Mouse (Mus musculus): ENCODE data around the gene Ppm1h.

The Ppm1h gene

DNA sequence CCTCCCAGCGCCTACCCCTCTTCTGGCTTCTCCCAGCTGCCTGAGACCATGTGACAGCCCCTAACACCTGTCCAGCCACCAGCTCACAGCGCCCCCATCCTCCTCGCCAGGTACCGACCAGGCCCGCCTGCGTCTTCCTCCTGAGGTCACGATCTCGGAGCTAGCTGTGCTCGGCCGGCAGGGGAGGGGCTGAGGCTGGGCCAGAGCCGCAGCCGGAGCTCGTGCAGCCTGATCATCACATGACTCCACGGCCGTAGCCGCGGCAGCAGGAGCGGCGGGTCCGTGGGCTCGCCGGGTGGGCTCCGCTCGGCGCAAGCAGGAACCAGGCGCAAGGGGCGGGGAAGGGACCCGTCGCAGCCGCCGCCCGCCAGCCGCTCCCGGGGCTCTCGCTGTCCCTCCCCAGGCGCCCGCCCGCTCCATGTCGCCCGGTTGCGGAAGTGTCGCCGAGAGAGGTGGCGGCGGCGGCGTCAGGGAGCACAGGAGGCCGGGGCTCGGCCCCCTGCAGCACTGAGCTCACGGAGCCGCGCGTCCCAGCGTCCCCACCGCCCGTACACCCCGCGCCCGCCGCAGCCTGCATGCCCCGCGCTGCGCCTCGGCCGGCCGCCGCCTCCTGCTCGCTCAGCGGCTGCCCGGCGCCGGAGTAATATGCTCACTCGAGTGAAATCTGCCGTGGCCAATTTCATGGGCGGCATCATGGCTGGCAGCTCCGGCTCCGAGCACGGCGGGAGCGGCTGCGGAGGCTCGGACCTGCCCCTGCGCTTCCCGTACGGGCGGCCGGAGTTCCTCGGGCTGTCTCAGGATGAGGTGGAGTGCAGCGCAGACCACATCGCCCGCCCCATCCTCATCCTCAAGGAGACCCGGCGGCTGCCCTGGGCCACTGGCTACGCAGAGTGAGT is at the start of gene Ppm1h:
Ppm1h (plus strand) TSS at position 222 of the 896 bp plus-strand sequence.
- DNase-seq (ENCODE audit: low read depth, low spot score), result no peak

DNA sequence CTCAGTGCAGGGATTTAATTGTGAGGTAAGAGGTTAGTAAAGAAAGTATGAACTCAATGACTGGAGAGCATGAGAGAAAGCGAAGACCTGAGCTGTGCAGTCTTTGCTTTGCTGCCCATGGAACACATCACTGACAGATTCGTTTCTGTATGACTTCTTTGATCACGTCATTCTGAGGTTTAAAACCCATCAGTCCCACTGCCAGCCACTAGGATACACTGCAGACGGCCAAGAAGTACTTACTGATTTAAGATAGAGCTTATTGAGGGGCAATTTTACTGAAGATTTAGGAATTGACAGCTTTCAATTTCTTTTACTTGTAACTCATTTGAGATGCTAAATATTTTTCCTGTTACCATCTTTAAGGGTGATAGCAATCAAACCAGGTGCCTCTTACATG is 49.6 kb upstream of the Ppm1h start:
- no peak for DNase-seq (ENCODE audit: low read depth, low spot score)

DNA sequence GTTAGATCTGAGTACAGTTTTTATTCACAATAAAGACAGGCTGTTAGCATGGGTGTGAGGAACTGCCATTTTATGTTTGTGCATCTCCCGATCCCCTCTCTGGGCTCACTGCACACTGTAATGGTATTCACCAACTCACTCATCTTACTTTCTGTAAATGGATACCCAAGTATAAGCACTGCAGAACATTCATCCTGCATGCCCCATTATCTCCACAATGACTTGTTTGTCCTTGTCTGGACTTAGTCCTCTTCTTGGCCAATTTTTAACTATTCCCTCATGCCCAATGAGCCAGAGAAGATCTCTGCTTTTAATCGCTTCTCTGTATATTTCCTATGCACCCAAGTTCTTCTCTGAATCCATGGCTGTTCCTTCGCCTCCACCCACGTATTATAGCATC is 38.7 kb upstream of the Ppm1h start:
- no peak for DNase-seq (ENCODE audit: low read depth, low spot score)

DNA sequence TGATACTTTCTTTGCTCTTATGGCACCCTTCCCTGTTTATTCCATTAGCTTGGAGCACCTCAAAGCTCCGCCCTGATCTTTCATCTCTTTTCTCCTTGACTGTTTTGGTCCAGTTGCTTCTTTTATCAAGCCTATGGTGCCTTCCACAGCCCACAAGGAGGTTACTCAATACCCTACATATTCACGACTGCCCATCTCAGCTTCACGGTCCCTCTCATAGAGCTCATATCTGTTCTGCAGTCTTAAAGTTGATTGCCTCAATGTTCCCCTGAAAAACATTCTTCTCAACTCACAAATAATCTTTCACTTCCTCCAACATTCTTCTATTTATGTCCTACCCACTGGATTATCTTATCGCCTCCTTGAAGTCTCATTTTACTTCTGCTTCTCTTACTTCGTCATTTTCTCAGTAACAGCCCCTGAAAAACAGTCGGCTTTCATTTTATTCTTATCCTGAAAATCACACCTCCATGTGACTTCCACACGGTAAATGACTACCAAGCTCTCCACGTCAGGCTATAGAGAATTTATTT is 37.2 kb upstream of the Ppm1h start:
- DNase-seq (ENCODE audit: low read depth, low spot score), result no peak

DNA sequence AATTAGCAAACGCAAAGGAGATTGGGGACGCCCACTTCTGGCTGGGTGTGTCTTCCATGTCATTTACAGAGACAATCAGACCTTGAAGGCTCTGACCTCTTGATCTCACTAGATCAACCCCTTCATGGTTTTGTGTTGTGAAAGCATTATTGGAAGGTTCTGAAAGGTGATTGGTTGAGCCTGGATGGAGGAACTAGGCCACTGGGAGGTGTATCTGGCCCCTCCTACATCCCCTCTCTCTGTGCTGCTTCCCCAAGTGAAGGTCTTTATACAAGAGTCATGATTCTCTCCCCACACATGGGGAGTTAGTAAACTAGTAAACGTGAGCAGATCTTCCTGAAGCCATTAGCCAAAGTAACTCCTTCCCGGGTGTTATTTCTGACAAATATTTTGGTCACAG is 36.4 kb upstream of the Ppm1h start:
- DNase-seq (ENCODE audit: low read depth, low spot score), result no peak

DNA sequence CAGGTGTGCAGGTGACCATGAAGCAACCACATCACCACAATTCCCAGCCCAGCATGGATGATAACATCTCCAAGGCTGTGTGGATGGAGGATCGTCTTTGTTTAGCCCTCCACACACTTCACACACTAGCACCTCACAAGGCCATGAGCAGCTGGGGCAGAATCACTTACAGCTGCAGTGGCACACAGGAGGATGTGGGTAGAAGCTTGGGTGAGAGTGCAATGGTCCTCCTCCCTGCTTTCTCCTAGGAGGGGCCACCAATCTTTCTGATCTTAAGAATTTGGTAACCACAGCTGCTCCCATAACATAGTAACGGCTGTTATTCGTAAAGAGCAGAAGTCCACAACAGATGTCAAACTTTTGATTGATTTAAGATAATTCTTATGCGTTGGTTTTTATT is 26.6 kb upstream of the Ppm1h start:
- DNase-seq (ENCODE audit: low read depth, low spot score), result no peak

DNA sequence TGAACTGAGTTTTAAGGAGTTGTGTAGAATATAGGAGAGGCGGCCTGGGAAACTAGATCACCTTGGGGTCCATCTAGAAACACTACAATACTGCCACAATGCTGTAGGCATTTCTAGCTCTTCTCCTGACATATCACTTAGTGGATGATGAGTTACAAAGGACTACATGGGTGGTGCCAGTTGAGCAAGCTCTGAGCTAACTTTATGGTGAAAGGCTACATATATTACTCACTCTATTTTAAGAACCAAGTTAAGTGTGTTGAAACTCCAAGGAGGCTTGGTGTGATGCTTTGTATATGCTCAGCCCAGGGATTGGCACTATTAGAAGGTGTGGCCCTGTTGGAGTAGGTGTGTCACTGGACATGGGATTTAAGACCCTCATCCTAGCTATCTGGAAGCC is 26.0 kb upstream of the Ppm1h start:
- no peak for DNase-seq (ENCODE audit: low read depth, low spot score)

DNA sequence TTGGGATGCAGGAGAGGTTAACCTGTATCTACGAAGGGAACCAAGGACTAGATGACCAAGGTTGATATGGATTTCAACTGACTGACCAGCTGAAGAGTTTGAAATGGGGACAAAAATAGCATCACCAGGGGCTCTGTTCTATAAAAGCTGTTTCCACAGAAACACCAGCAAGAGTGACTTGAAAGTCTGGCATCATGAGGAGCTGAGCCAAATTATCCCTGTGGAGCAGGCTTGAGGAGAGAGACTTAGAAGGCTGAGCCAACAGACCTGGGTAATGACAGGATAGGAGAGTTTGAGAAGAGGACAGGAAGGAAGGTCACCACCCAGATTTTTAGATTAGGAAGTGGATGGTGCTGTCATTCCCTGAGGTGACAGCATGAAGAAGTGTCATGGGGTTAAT is 12.9 kb upstream of the Ppm1h start:
- DNase-seq (ENCODE audit: low read depth, low spot score), result no peak

DNA sequence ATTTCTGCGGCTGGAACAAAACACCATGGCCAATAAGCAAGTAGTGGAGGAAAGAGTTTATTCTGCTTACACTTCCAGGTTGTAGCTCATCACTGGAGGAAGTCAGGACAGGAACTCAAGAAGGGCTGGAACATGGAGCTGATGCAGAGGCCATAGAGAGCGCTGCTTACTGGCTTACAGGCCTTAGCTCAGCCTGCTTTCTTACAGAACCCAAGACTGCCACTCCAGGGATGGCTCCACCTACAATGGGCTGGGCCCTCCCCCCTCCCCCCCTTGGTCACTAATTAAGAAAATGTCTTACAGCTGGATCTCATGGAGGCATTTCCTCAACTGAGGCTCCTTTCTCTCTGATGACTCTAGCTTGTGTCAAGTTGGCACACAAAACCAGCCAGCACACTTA is 7.3 kb upstream of the Ppm1h start:
- DNase-seq (ENCODE audit: low read depth, low spot score), result no peak

DNA sequence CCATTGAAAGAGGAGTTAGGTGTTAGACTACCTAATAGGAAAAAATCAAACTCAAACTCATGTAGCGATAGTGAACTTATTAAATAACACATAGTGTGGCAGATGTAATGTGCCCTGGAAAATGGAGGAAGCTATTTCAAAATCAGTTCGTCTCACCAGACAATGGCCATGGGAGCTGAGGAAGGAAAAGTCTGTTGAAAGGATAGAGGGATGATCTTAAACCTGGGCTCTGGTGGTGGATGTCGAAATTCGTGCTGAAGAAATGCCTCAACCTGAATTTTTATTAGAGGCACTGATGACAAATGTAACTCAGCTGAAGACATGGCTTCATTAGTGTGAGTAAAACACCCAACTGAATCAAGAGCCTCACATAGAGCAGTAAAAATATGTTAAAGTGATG is 6.5 kb upstream of the Ppm1h start:
- no peak for DNase-seq (ENCODE audit: low read depth, low spot score)

DNA sequence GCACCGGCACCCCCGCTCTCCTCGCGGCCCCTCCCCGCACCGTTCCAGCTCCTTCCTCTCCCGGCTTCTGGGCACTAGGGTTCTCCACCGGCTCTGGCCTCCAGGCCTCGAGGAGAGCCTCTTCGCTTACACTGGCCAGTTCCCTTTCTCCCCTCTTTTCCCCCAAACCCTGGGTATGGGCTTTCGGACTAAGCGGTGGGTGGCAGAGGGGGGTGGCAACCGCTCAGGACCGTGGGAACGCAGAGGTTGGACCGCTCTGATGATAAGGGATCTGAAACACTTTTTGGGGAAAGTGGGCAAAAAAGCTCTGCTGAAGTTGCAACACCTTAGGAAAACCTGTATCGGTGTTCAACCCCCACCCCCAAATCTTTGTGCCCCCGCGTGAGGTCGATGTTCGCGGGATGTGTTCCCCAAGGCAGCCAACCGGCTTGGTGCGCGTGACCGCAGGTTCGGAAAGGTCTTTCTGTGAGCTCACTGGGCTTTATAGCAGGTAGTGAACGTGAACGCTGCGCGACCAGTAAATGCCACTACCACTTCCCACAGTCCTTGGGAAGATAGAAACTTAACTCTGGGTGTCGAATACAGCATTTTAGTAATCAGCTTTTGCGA is 979 bp downstream of the Ppm1h start:
- DNase-seq (ENCODE audit: low read depth, low spot score), result no peak

DNA sequence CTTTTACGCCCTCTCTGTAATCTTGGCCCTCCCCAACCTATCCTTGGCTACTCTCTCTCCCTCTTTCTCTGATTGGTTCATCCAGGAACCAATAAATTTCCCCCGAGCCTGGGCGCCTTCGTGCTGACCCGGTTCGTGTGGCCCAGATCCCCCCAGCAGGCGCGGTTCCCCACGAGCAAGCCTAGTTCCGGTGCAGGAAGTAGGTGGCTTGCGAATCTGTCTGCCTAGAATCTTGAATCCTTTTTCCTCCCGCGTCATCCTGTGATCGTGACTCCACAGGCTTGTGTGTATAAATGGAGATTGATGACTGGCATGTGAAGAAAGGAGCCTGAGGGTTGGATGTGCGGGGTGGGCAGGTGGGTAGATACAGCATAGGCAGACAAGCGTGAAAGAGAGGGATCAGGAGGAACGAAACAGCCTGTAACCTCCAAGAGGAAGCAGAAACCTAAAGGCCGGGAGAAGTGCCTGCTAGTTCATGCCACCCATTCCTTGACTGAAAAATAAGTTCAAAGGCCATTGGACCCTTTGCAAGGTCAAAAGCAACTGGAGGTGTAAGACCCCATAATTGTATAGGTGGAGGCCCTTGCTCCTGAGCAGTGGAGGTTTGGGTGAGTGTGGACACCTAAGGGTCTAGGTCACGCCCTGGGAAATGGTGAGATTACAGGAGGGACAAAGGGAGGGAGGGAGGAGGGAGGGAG is 2.0 kb downstream of the Ppm1h start:
- DNase-seq (ENCODE audit: low read depth, low spot score), result no peak

DNA sequence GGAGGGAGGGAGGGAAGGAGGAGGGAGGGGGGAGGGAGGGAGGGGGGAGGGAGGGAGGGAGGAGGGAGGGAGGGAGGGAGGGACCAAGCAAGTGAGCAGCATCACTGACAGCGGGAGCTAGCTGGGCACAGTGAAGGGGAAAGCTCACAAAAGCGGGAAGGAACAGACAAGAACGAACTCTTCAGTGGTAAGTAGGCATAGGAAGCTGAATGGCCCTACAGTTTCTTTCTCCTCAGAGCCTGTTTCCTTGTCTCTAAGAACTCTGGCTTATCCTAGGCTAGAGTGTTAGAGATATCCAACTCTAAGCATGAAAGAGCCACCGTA is 2.5 kb downstream of the Ppm1h start:
- no peak for DNase-seq (ENCODE audit: low read depth, low spot score)

DNA sequence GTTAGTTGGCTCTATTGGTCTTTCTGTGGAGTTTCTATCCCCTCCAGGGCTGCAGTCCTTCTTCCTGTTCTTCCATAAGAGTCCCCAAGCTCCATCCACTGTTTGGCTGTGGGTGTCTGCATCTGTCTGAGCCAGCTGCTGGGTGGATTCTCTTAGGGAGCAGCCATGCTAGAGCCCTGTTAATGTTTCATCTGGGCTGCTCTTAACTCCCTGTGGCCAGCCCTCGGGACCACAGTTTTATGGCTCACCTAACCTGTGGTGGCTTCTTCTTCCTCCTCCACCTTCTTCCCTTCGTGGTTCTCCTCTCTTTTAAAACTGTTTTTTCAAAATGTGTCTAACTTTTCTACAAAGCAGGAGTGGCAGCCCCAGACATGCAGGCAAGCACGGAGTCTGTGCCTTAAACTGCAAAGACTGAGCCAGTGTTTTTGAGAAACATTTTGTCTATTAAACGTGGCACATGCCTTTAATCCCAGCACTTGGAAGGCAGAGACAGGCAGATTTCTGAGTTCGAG is 5.3 kb downstream of the Ppm1h start:
- no peak for DNase-seq (ENCODE audit: low read depth, low spot score)

DNA sequence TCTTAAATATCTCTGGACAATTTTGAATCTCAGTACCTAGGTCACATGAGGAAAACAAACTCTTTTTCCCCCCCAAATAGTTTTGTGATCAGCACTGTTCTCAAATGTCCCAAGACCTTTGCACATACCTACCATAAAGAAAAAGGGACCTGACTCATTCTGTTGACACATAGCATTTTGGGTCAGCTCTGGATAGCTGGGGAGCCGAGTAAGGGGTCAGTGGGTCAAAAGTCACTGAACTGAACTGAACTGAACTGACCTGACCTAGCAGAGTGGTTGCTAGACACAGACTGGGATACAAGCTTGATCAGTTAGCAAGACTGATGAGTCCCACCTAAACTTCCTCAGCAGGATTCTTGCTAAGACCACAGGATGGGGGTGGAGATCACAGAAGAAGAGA is 6.7 kb downstream of the Ppm1h start:
- no peak for DNase-seq (ENCODE audit: low read depth, low spot score)

DNA sequence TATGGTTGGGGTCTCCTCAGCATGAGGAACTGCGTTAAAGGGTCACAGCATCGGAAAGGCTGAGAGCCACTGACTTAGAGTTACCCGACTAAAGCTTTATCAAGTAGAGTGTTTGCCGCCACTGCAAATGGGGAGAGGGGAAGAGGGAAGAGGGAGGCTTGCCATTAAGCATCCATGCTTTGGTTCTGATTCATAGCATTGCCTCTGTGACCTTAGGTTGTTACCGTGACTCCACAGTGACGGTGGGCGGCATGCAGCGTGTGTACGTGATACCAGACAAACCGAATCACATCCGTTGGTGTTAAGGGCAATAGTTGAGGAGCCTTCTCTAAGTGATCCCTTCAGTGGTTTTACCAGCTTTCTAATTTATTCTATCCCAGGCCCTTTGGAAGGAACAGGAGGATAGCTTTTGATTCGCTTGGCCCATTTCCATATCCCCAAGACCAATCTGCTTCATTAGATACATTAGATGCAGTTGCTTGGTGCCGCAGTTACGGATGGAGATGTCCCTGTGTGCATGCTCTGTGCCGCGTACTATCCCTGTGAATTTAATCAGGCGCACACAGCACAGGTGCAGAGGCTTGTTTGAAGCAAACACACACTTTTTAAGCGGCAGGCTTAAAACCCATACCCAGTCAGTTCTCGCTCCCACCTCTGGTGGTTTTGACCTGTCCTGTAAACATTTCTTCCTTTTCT is 7.4 kb downstream of the Ppm1h start:
- DNase-seq (ENCODE audit: low read depth, low spot score), result no peak

DNA sequence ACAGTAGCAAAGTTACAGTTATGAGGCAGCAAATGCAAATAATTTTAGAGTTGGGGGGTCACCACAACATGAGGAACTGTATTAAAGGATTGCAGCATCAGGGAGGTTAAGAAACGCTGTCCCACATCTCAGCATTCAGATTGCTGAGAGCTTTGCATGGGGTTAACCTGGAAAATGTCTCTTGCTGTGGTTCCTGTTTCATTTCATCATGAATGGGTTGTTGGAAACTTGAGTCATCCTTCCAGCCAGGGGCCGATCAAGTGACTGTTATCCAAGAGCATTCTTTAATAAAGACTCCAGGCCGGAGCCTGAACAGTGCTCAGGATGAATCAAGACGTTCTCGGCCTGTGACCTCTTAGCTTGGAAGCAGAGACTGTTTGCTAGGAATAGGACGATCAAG is 12.1 kb downstream of the Ppm1h start:
- no peak for DNase-seq (ENCODE audit: low read depth, low spot score)

DNA sequence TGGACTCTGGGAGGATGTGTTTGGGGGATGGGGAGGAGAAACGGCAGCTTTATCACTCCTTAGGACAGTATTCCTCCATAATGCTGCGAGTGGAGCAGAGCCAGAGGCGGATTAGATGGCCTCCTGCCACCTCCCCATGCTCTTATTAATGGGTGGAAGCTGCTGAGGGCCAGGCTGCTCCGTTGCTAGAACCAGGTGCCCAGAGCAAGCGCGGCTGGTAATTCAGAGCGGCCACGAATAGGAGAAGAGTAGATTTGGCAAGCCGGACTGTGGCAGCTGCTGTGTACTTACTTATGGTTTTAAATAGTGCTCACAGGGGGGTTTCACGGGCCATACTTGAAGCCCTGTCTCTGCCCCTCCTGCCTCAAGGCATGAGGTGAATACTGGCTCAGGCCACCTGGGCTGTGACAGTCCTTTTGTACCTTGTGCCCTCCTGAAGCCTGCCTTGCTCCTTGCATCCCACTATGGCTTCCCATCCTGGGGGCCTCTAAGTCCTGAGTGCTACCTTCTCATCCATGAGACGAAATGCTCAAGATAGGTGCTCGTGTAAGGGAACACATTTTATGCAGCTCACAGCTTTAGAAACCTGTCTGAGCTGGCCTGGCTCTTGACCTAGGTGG is 14.7 kb downstream of the Ppm1h start:
- DNase-seq (ENCODE audit: low read depth, low spot score), result peak; percentile 56

DNA sequence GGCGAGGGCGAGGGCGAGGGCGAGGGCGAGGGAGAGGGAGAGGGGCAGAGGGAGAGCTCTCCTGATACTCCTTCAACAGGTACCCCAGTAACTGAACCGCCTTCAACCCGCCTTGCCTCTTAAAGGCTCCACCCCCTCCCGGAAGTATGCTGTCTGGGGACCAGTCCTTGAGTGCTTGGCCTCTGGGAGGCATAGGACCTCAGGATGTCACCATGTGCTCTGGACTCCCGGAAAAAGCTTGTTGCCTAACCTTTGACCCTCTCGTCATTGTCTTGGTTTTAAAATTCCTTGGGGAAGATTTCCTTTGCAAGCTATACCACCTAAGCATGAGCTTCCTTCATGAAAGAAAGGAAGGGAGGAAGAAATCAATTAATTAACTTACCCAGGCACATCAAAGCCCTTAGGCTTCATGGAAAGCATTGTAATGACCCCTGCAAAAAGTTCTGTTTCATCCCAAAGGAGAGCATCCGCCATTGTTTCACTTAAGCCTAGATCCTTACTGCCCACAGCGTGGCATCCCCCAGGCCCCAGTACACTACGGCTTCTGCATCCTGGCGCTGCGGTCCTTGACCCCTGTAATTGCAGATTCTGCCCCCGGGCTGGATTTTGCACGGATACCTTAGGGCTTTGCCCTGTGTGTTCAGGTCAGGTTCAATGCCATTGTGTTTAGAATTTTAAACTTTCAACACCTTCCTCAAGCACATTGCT is 15.5 kb downstream of the Ppm1h start:
- no peak for DNase-seq (ENCODE audit: low read depth, low spot score)

DNA sequence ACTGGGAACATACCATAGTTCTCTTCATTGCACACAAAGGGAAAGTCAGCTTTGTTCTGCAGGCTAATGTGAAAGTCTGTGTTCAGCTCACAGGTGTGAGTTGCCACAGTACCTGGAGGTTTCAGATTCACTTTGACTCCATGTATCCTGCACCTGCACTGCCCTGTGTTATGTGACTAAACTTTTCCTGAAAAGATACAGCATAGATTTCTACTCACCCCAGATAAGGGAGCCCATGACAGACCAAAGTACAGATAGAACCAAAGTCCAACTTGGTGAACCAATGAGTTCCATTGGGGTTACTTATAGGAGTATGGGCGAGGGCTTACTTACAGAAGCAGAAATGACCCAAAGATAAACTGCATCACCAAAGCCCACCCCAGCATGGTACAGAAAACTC is 17.8 kb downstream of the Ppm1h start:
- no peak for DNase-seq (ENCODE audit: low read depth, low spot score)

DNA sequence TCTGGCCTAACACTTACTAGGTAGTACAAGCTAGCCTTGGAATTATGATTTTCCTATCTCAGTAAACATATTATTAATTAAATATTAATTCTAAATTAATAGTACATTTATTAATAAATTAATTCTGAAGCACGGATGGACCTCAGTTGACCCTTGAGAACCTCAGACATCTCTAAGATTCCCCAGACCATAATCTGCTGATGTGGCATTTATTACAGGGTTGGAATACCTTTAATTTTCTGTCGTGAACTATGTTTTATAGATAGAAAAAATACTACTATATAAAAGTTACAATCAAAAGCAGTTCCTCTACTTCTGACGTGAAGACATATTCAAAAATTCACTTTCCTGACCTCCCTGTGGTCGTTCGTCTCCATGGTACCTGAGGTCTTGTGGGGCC is 19.8 kb downstream of the Ppm1h start:
- no peak for DNase-seq (ENCODE audit: low read depth, low spot score)
